Mouse (Mus musculus) fat pad, adult 2 months (tissue): Measurements from ENCODE around the gene Emilin1.

Experiments
- DNase-seq: peaks from one replicate; pipeline ENCODE4 v3.0.0-alpha.2; 2011; ENCODE audit warnings: low read depth, low spot score; ENCODE audit errors: extremely low read depth

Emilin1 gene

GRCm38 (mm10) chr5:30957891-30958290 is 44.7 kb downstream of the Emilin1 start:
- DNase-seq: no peak

- no peak for DNase-seq
Measured at GRCm38 (mm10) chr5:30959198-30959854, 46.1 kb downstream of the Emilin1 start.

- DNase-seq: no peak
Measured at GRCm38 (mm10) chr5:30959966-30960501, 46.8 kb downstream of the Emilin1 start, which contains the start of gene Preb. Gene Preb, minus strand, starts transcription at chr5:30960361.

DNA sequence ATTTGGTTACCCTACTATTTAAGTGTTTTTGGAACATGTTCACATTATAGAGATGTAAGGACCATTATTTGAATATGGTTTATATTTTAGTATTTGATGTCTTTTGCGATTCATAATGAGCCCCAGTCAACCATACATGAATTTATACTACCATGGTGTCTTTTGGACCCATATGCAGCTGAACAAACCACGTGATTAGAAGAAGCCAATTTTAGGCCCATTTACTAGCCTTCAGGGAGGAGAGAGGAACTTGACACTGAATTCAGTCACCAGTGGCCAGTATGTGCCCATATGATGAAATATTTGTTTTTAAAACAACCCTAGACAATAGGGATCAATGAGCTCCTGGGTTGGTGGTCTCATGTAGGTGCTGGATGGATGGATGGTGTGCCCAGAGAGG is 47.6 kb downstream of the Emilin1 start:
- no peak for DNase-seq

- DNase-seq: no peak
Measured at GRCm38 (mm10) chr5:30961545-30962505, 48.6 kb downstream of the Emilin1 start.

- no peak for DNase-seq
Measured at GRCm38 (mm10) chr5:30963916-30964315, 50.7 kb downstream of the Emilin1 start.

DNA sequence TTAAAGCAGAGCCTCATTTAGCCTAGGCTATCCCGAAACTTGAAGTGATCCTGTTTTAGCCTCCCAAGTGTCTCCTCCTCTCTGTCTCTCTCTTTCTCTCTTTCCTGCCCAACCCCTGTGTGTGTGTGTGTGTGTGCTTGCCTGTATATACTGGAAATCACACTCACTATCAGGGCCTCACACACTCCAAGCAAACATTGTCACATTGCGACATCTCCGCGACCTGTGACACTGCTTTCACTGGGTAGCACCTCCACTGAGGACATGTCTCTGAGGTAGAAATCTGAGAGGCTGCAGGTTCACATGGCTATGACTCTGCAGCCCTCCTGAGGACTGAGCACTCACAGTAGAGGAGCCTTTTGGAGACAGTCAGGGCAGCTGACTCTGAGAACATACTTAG is 53.0 kb downstream of the Emilin1 start:
- no peak for DNase-seq

- no peak for DNase-seq
Measured at GRCm38 (mm10) chr5:30968416-30968815, 55.2 kb downstream of the Emilin1 start, which contains the start of gene Tcf23. Gene Tcf23, plus strand, starts transcription at chr5:30968662.

DNA sequence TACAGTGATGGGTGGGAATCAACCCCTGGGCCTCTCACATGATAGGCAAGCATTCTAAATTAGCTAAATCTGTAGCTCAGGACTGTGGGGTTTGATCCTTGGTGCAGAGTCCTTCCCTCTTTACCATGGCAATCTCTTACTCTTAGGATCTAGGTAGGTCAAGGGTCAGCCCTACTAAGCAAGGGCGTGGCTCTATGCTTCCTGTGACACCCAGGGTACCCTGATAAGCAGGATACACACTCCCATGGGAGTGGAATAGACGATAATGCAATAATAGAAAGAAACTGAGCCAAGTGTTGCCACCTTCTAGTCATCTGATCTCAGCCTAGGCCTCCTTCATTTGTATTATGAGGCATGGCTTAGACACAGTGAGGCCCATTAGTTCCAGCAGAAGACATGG is 56.2 kb downstream of the Emilin1 start:
- no peak for DNase-seq
